Comparison of ENCODE assay signal across 14 mouse cellular contexts in genomic region chr11:101518937-101519336, GRCm38 (mm10). TPM values are rescaled to one million over a fixed set of nuclear protein-coding genes. Genes with fewer than 3 reads are reported as not detected.
A peak's percentile ranks its signal among the peaks of the same experiment; 100 is the strongest.
DNase-seq lines count a peak whose midpoint lies in the region; ATAC-seq and TF ChIP-seq lines count a peak whose summit lies in the region.
"Had no signal": no experiment of that assay in that cellular context is flagged by ENCODE, and none has a peak within 500 bp of the region (broad histone marks: within the 10 kb centered on the region; RNA-seq: fewer than 3 reads in every experiment).

No protein-coding gene starts in this region.

- H3K36me3 ChIP-seq in forebrain, postnatal 0 days (ENCODE audit: insufficient read depth) = no peaks in the 10 kb centered on the region
- H3K36me3 ChIP-seq in forebrain, embryonic 11.5 days (ENCODE audit: control insufficient read depth, insufficient read depth, low read length) = no peaks in the 10 kb centered on the region; the same call in 1 of the 2 replicates

- H3K4me2 ChIP-seq in forebrain, postnatal 0 days (ENCODE audit: low read depth) = no peak overlapping the region
- no peak overlapping the region for H3K4me2 ChIP-seq in forebrain, embryonic 11.5 days (ENCODE audit: low read depth, low read length, severe bottlenecking)
- H3K4me2 ChIP-seq: lung, embryonic 14.5 days; midbrain, embryonic 12.5 days had no signal

- H3K27ac ChIP-seq in forebrain, postnatal 0 days (ENCODE audit: low read depth, low read length) = no peak overlapping the region
- no peak overlapping the region for H3K27ac ChIP-seq in forebrain, embryonic 11.5 days (ENCODE audit: low read depth, low read length)
- H3K27ac ChIP-seq in left cerebral cortex, adult 2 months = no peak overlapping the region
- H3K27ac ChIP-seq: midbrain, embryonic 12.5 days had no signal

- WGBS in forebrain, postnatal 0 days = 69% methylated on average over 5 of the region's 5 CpGs
- 89% methylated on average over 5 of the region's 5 CpGs for WGBS in forebrain, embryonic 11.5 days

- no peak overlapping the region for H3K4me3 ChIP-seq in forebrain, postnatal 0 days (ENCODE audit: low read depth, low read length)
- H3K4me3 ChIP-seq in forebrain, embryonic 11.5 days (ENCODE audit: low read depth, low read length) = no peak overlapping the region
- H3K4me3 ChIP-seq in left cerebral cortex, adult 2 months = no peak overlapping the region
- H3K4me3 ChIP-seq: erythroblast, embryonic 14.5 days; midbrain, embryonic 12.5 days had no signal

- no peak for DNase-seq in forebrain, postnatal 0 days
- no peak for DNase-seq in forebrain, embryonic 11.5 days (ENCODE audit: low spot score)
- DNase-seq in left cerebral cortex, adult 2 months (ENCODE audit: extremely low spot score in 1 of 2, low spot score in 2 of 2) = no peak
- DNase-seq in left cerebral cortex, postnatal 10 days (ENCODE audit: extremely low spot score in 1 of 2, low spot score in 2 of 2) = no peak
- peak; percentile 5 for DNase-seq in retina, embryonic 14.5 days (ENCODE audit: low spot score)
- no peak for DNase-seq in retina, postnatal 1 day
- DNase-seq in embryo, embryonic 9.5 days (ENCODE audit: extremely low spot score) = no peak
- DNase-seq: heart, postnatal 14 days; lung, embryonic 14.5 days; right cerebral cortex, postnatal 14 days; thymus, postnatal 25 days had no signal

- no peaks in the 10 kb centered on the region for H3K4me1 ChIP-seq in forebrain, postnatal 0 days (ENCODE audit: insufficient read depth)
- H3K4me1 ChIP-seq in forebrain, embryonic 11.5 days (replicated peaks; ENCODE audit: control insufficient read depth, insufficient read depth, low read length) = no peaks in the 10 kb centered on the region
- H3K4me1 ChIP-seq: midbrain, embryonic 12.5 days had no signal

- H3K9ac ChIP-seq in forebrain, postnatal 0 days = no peak overlapping the region
- H3K9ac ChIP-seq in forebrain, embryonic 11.5 days (ENCODE audit: low read length) = no peak overlapping the region
- H3K9ac ChIP-seq: lung, embryonic 14.5 days; midbrain, embryonic 12.5 days had no signal

- intact Hi-C loops in left cerebral cortex, adult 2 months (cut with DNase I) = loop anchor here (2.0 kb wide), 1 partner anchor 52 kb away; the partner anchor contains the start of gene Vat1
- intact Hi-C loops in left cerebral cortex, postnatal 10 days (cut with DNase I) = no loop called here

- ATAC-seq in forebrain, postnatal 0 days = no peak
- no peak for ATAC-seq in forebrain, embryonic 11.5 days (replicated peaks; ENCODE audit: low FRiP score)
- ATAC-seq: inflammation-experienced regulatory T-cells, adult 6 months had no signal

- TF ChIP-seq CTCF in forebrain, postnatal 0 days (IDR thresholded peaks at IDR 0.05; ENCODE audit: low read depth) = peak; percentile 46; the same call in 1 of the 2 replicates
- TF ChIP-seq CTCF in left cerebral cortex, adult 2 months (IDR thresholded peaks at IDR 0.05) = peak; percentile 49

- H3K9me3 ChIP-seq in forebrain, postnatal 0 days (ENCODE audit: low read length) = no peaks in the 10 kb centered on the region
- no peaks in the 10 kb centered on the region for H3K9me3 ChIP-seq in forebrain, embryonic 11.5 days (ENCODE audit: control insufficient read depth, low read length)

- H3K27me3 ChIP-seq in forebrain, postnatal 0 days (ENCODE audit: insufficient read depth, low read length) = no peaks in the 10 kb centered on the region
- H3K27me3 ChIP-seq in forebrain, embryonic 11.5 days (ENCODE audit: control insufficient read depth, insufficient read depth, low read length) = no peaks in the 10 kb centered on the region
- H3K27me3 ChIP-seq: midbrain, embryonic 12.5 days had no signal

RNA-seq across cellular contexts. Expression of gene Brca1, which starts 32.8 kb away (rescaled TPM):
- total RNA-seq in forebrain, postnatal 0 days (2014; rRNA removed) = 3.3 and 4.2 TPM in 2 replicates
- polyA plus RNA-seq in forebrain, postnatal 0 days (2015; fragmentation: Nextera tagmentation; extraction: Ambion mirVana) = 1.3 and 1.7 TPM in 2 replicates
- 27.8 and 32.1 TPM in 2 replicates for polyA plus RNA-seq in forebrain, embryonic 11.5 days (2014; fragmentation: Nextera tagmentation; extraction: Ambion mirVana)
- under 1 TPM; 0.61 to 0.70 TPM for total RNA-seq in left cerebral cortex, adult 2 months (2021)
- total RNA-seq in left cerebral cortex, postnatal 10 days (2021) = 1 to 10 TPM; 1.1 to 1.2 TPM

RNA-seq across cellular contexts. Expression of gene Nbr1, which starts 33.0 kb away (rescaled TPM):
- 121 and 141 TPM in 2 replicates for total RNA-seq in forebrain, postnatal 0 days (2014; rRNA removed)
- polyA plus RNA-seq in forebrain, postnatal 0 days (2015; fragmentation: Nextera tagmentation; extraction: Ambion mirVana) = 54.9 and 64.7 TPM in 2 replicates
- 96.0 and 97.1 TPM in 2 replicates for polyA plus RNA-seq in forebrain, embryonic 11.5 days (2014; fragmentation: Nextera tagmentation; extraction: Ambion mirVana)
- total RNA-seq in left cerebral cortex, adult 2 months (2021) = 100 to 1,000 TPM; 136 to 137 TPM
- total RNA-seq in left cerebral cortex, postnatal 10 days (2021) = 100 to 1,000 TPM in 1 of 2 experiments, 10 to 100 TPM in 1; 98.9 to 100 TPM

RNA-seq across cellular contexts. Expression of gene Vat1, which starts 52.9 kb away (rescaled TPM):
- total RNA-seq in forebrain, postnatal 0 days (2014; rRNA removed) = 131 and 174 TPM in 2 replicates
- polyA plus RNA-seq in forebrain, postnatal 0 days (2015; fragmentation: Nextera tagmentation; extraction: Ambion mirVana) = 73.3 and 92.7 TPM in 2 replicates
- 47.0 and 51.4 TPM in 2 replicates for polyA plus RNA-seq in forebrain, embryonic 11.5 days (2014; fragmentation: Nextera tagmentation; extraction: Ambion mirVana)
- total RNA-seq in left cerebral cortex, adult 2 months (2021) = 10 to 100 TPM; 33.4 to 36.8 TPM
- total RNA-seq in left cerebral cortex, postnatal 10 days (2021) = 10 to 100 TPM; 50.3 to 54.3 TPM

RNA-seq across cellular contexts. Expression of gene Rnd2, which starts 54.1 kb away (rescaled TPM):
- total RNA-seq in forebrain, postnatal 0 days (2014; rRNA removed) = 61.9 and 71.4 TPM in 2 replicates
- 88.1 and 96.6 TPM in 2 replicates for polyA plus RNA-seq in forebrain, postnatal 0 days (2015; fragmentation: Nextera tagmentation; extraction: Ambion mirVana)
- polyA plus RNA-seq in forebrain, embryonic 11.5 days (2014; fragmentation: Nextera tagmentation; extraction: Ambion mirVana) = 43.5 and 49.0 TPM in 2 replicates
- total RNA-seq in left cerebral cortex, adult 2 months (2021) = 100 to 1,000 TPM; 141 to 159 TPM
- total RNA-seq in left cerebral cortex, postnatal 10 days (2021) = 100 to 1,000 TPM; 111 to 115 TPM
- polyA plus RNA-seq: inflammation-experienced regulatory T-cells, adult 6 months had no signal
